Mouse (Mus musculus) Muller cell, postnatal 12 days (primary cell): ENCODE results near the gene Gpr152.

Experiments used
- DNase-seq: peaks from one replicate; pipeline ENCODE4 v3.0.0-alpha.2; 2015; ENCODE audit errors: inconsistent ontology term

The Gpr152 gene

DNA sequence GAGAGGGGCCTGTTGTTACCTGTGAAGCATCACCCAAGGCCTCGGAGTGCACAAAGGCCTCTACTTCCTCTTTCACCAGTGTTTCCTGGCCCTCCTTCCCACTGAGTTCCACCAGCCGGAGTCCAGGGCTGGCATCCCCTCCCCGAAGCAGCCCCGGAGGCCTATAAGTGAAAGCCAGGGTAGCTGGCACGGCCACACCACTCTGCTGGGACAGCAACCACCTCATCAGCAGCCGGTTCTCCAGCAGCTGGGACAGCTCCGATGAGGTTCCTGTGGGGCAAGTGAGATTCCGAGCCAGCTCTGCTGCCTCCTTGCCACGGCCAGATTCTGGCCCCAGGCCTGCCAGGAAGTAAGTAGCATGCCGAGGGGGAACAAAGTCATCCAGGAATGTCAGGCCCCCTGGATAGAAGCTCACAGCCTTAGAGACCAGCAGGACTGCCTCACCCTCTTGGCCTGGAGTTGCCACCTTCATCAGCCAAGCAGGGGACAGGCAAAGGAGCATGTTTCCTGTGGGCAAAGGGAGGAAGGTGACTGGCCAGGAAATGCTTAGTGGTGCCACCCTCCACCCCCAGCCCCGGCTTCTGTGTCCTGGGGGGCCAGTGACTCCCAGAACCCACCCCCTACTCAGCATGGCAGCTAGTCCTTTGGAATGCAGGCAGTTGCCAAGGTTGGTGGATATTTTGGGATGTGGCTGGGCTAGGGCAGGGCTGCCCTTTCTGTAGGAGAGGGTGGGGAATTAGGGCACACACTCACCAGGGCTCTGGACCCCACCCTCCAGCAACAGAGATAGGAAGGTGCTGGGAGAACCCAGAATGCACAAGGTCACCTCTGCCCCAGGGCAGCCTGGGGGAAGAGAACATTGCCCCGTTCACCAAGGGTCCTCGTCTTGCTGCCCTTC is 32.1 kb downstream of the Gpr152 start:
- no peak for DNase-seq

GRCm38 (mm10) chr19:4172925-4173324 is 33.3 kb downstream of the Gpr152 start:
- no peak for DNase-seq

- peak; percentile 69 for DNase-seq
Observed at GRCm38 (mm10) chr19:4175368-4175947, 35.9 kb downstream of the Gpr152 start, which contains the start of gene Carns1. Carns1 (minus strand) TSS chr19:4175479.

- DNase-seq, result no peak
Observed at GRCm38 (mm10) chr19:4180411-4180810, 40.8 kb downstream of the Gpr152 start.

- no peak for DNase-seq
Observed at GRCm38 (mm10) chr19:4181892-4182291, 42.3 kb downstream of the Gpr152 start.

DNA sequence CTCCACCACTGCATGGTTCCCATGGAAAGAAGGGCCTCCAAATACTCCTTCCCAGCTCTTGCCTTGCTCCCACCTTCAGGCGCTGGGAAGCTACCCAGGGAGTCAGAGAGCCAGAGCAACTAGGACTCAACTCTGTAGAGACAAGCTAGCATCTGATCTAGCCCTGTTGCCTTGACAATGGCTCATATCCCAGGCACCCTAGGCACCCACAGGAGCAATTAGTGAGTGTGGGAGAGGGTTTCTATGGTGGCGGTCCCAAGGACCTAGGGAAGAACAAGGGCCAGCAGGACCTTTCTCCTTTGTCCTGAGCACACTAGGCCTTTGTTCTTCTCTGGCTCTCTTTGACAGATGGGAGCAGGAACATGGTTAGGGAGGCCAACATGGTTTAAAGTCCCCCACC is 44.1 kb downstream of the Gpr152 start:
- no peak for DNase-seq

GRCm38 (mm10) chr19:4184976-4185975 is 45.7 kb downstream of the Gpr152 start:
- no peak for DNase-seq

DNA sequence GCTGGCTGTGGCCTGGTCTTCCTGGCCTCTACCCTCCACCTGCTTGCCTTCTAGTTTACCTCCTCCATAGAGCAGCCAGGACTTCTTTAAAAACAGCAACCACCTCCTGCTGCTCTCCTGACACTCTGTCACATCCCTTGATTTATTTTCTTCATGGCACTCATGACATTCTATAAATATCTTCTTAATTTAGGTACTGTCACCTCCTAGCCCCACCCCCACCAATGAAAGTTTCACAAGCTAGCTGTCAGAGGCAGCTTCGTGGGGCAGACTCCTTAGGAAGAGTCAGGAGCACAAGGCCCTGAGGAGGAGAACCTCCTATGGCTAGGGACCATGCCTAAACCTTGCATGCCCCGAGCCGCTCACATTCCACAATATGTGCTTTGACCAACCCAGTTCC is 47.7 kb downstream of the Gpr152 start:
- DNase-seq, result no peak

- DNase-seq, result no peak
Observed at GRCm38 (mm10) chr19:4189051-4189620, 49.5 kb downstream of the Gpr152 start.

GRCm38 (mm10) chr19:4190831-4191334 is 51.3 kb downstream of the Gpr152 start, which contains the start of gene Tbc1d10c:
Tbc1d10c (minus strand) TSS chr19:4191284.
- no peak for DNase-seq

- DNase-seq, result peak; percentile 98
Observed at GRCm38 (mm10) chr19:4191528-4192250, 52.1 kb downstream of the Gpr152 start, which contains the start of gene Ppp1ca. Ppp1ca (plus strand) TSS chr19:4192065.

DNA sequence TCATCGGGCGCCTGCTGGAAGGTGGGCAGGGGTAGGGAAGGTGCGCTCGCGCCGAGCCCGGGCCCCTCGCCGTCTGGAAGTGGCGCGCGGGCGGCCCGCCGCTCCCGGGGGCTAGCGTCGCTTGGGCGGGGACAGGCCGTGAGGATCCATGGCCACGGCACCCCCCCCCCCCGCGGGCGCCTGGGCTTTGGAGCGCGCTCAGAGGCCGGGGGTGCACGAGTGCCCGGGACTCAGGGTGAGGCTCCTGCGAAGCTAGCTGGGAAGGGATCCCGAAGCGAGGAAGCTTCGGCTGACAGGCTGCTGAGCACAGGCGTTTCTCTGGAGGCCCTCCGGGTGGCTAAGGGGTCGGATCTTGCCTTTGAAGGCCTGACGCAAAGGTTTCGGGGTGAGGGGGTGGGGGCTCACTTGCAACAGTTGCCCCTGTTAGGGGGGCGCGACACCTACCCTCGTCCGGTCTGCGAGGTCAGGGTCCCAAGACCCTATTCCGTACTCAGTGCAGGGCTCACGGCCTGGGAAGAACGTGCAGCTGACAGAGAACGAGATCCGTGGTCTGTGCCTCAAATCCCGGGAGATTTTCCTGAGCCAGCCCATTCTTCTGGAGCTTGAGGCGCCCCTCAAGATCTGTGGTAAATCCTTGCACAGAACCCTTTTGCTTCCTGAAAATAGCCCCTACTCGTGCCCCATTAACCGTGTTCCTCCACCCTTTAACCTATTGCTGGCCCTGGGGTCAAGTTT is 52.8 kb downstream of the Gpr152 start:
- DNase-seq, result peak; percentile 33

DNA sequence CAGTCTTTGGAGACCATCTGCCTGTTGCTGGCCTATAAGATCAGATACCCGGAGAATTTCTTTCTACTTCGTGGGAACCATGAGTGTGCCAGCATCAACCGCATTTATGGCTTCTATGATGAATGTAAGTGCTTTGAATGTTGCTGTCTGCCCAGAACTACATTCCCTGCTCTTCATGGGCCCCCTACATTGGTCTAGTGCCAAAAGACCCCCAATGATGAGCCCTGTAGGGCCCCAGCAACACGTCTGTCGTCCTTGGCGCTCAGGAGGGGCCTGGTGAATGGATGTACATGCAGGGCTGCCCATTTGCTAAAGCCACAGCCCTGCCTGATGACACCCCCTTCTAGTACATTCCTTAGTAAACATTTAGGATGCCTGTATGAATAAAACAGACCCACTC is 53.5 kb downstream of the Gpr152 start:
- DNase-seq, result no peak

DNA sequence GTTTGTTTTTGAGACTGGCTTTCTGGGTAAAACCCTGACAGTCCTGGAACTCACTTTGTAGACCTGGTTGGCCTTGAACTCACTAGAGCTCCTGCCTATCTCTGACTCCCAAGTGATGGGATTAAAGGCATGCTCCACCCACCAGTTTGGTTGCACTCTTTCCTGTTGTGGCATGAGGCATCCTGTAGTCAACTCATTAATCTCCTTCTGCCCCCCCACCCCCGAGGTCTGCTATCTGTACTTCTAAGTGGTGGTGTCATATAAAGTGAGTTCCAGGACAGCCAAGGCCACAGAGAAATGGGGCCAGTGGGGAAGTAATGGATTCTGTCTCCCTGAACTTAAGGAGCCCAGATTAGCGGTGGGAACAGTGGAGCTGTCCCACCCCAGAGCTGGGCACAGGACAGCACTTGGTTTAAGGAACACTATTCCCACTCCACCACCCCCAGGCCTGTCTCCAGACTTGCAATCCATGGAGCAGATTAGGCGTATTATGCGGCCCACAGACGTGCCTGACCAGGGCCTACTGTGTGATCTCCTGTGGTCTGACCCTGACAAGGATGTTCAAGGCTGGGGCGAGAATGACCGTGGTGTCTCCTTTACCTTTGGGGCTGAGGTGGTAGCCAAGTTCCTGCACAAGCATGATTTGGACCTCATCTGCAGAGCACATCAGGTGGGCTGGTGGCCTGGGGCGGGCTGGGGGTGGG is 54.6 kb downstream of the Gpr152 start:
- no peak for DNase-seq

- peak; percentile 50 for DNase-seq
Observed at GRCm38 (mm10) chr19:4194776-4195650, 55.4 kb downstream of the Gpr152 start.
